Mouse (Mus musculus): ENCODE data around the gene Mdc1.

DNA sequence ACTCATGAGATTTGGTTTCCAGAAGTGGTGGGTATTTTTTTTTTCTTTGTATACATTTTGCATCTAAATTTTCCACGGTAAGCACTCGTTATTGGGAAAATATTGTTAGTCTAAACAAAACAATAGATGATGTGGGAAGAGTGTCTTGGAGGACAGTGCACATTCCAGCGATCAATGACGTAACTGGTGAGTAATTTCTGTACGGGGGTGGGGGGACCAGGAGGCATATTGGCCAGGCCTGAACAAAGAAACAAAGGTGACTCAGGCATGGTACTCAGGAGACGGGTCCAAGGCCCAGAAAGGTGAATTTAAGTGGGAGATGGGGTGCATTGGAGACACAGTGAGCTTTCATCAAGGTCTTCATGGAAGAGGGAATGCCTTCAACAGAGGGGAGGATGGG, 45.7 kb upstream of the Mdc1 start:
- no peak for TF ChIP-seq POLR2A (IDR thresholded peaks at IDR 0.05; ENCODE audit: low read depth, low read length)
- no peak for TF ChIP-seq CTCF (IDR thresholded peaks at IDR 0.05; ENCODE audit: borderline replicate concordance, insufficient read depth, low read length)

Data from embryonic fibroblast, embryonic 13.5 days (primary cell).